Mouse (Mus musculus): Measurements from ENCODE around the gene Ints11. TPM values are rescaled to one million over a fixed set of nuclear protein-coding genes. Genes with fewer than 3 reads are reported as not detected.

Ints11 gene
- polyA plus RNA-seq, 1 experiment = 41.1 TPM

DNA sequence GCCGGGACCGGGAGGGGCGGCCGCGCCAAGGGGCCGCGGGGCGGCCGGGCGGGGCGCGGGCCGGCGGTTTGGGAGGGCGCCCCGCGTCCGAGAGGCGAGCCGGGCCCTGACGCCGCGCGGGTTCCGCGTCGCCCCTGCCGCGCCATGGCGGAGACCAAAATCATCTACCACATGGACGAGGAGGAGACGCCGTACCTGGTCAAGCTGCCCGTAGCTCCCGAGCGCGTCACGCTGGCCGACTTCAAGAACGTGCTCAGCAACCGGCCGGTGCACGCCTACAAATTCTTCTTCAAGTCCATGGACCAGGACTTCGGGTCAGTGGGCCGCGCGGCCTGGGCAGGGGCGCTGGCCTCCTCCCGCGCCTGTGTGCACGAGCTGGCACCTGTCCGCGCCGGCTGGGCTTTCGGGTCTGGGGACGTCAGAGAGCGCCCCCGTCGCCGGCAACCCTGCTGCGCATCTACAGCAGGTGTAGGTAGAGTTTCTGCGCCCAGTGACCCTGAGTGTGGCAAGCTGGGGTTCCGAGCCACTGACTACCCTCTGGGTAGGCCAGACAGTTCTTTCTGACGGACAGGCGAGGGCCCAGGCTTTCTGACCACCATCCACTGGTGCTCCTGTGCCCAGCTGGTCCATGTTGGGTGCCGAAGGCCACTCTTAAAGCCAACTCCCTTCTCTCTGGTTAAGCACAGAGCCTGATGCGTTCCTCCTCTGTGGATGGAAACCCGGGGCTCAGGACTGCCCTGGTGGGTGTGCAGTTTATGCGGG lies 21.6 kb upstream of the Ints11 start:
- no peak for DNase-seq (ENCODE audit: extremely low spot score in 1 of 2, low spot score in 1 of 2)

DNA sequence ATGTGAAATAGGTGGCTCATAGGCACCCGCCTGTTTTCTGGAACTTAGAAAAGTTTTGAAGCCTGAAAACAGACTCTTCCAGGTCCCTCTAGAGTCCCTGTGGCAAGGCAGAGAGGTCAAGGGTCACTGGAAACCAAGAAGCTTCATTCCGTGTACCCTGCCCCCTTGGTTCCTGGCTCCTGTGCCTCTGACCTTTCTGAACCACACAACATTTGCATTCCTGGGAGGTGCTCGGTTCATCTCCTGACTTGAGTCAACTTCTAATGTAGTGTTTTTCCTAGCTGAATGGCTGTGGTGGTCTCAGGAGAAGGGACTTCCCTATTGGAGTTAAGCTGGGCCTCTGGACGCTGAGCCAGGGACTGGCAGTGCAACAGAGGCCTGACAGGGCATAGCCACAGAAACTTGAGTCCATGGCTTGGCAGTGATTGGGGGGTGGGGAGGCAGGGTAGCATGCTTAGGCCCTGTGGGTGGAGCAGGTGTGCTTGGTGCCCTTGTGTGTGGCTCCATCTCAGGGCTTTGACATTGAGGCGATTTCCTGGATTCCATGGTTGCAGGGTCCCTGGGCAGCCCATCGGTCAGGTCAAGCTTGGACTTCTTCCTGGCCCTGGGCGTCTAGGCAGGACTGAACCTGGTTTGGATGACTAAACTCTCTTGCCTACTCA lies 20.8 kb upstream of the Ints11 start:
- no peak for DNase-seq (ENCODE audit: extremely low spot score in 1 of 2, low spot score in 1 of 2)

- DNase-seq (ENCODE audit: extremely low spot score in 1 of 2, low spot score in 1 of 2) = no peak
Observed at GRCm38 (mm10) chr4:155849391-155849790, 20.0 kb upstream of the Ints11 start.

DNA sequence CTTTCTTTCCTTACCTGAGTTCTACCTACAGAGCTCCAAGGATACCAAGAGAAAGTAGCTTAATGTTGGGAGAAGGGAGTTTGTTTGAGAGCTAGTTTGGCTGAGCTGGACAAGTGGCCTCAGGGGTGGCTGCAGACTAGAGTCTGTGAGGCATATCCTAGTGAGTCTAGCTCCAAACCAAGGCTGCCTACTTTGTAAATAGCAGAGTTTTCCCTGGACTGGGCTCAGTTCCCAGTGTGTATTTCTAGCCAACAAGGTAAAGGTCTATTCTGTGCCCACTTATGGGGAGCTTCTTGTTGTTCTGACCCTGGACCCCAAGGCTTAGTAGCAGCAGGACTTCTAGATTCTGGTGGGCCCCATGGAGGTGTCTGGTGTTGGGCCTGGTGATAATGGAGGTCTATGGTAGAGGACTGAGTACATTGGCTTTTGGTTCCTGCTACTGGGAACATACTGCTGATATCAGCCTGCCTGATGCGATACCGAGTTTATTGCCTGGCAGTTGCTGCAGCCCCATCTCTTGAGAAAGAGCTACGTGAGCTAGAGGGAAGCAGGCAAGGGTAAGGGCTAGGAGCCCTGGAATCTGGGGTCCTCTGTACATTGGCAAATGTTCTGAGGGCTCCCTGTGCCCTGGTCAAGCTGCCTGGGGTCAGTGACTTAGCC lies 19.4 kb upstream of the Ints11 start:
- DNase-seq (ENCODE audit: extremely low spot score in 1 of 2, low spot score in 1 of 2) = no peak

DNA sequence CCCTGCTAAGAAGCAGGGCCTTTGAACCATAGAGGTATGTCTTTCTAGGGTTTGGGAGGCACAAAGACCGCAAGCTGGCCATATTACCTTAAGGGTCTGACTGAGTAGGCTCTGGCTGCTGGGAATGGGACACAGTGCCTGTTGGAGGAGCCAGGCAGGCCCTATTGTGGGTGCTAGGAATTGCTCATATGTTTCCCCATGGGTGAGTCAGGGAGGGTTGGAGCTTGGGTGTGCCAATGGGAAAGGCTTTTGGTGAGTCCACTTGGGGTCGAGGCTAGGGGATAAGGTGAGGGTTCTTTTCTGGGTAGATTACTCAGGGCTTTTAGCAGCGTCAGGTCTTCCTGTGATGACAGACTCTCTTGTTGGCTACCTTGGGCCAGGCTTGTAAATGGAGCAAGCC lies 18.0 kb upstream of the Ints11 start:
- DNase-seq (ENCODE audit: extremely low spot score in 1 of 2, low spot score in 1 of 2) = no peak

DNA sequence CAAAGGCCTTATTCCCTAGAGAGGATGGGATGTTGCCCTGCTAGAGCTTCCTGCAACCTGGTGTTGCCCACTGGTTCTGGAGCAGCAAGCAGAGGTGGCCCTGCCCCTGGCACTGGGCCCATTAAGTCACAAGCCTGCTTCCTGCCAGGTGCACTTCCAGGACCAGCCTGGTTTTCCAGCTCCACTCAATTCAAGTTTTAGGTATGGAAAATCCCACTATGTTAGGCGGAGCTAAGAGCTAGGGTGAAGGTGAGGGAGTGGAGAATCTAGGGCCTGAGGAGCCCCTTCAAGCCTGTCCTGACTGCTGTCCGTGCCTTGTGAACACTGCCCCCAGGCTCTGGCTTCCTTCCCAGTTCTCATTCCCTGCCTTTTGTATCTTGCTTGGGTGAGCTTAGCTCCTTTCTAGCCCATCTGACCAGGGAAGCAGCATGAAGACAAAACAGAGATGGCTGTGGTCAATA lies 17.4 kb upstream of the Ints11 start:
- no peak for DNase-seq (ENCODE audit: extremely low spot score in 1 of 2, low spot score in 1 of 2)

DNA sequence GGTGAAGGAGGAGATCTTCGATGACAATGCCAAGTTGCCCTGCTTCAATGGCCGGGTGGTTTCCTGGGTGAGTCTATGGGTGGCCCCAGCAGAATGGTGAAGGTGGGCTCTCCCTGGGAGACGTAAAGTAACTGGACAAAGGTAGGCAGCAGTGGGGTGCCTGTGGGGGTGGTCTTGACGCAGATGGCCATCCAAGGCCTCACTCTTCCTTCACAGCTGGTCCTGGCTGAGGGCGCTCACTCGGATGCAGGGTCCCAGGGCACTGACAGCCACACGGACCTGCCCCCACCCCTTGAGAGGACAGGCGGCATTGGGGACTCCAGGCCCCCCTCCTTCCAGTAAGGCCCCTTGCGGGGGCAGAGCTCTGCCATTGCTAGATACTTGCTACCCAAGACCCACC lies 15.9 kb upstream of the Ints11 start:
- DNase-seq (ENCODE audit: extremely low spot score in 1 of 2, low spot score in 1 of 2) = no peak

DNA sequence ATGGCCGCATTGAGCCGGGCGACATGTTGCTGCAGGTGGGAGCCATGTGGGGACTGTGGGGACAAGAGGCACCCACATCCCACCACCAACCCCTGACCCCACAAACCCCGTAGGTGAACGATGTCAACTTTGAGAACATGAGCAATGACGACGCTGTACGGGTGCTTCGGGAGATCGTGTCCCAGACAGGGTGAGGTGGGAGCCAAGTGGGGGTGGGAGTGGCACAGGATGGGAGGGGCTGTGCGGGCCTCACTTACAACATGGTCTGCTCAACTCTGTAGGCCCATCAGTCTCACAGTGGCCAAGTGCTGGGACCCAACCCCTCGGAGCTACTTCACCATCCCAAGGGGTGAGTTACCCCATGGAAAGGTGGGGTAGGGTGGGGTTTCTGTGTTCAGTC lies 14.4 kb upstream of the Ints11 start:
- no peak for DNase-seq (ENCODE audit: extremely low spot score in 1 of 2, low spot score in 1 of 2)

- no peak for DNase-seq (ENCODE audit: extremely low spot score in 1 of 2, low spot score in 1 of 2)
Observed at GRCm38 (mm10) chr4:155856071-155856470, 13.3 kb upstream of the Ints11 start.

- DNase-seq (ENCODE audit: extremely low spot score in 1 of 2, low spot score in 1 of 2) = no peak
Observed at GRCm38 (mm10) chr4:155856881-155857280, 12.5 kb upstream of the Ints11 start.

- DNase-seq (ENCODE audit: extremely low spot score in 1 of 2, low spot score in 1 of 2) = no peak
Observed at GRCm38 (mm10) chr4:155859318-155859717, 10.0 kb upstream of the Ints11 start.

GRCm38 (mm10) chr4:155861787-155862186 lies 7.6 kb upstream of the Ints11 start:
- no peak for DNase-seq (ENCODE audit: extremely low spot score in 1 of 2, low spot score in 1 of 2)

DNA sequence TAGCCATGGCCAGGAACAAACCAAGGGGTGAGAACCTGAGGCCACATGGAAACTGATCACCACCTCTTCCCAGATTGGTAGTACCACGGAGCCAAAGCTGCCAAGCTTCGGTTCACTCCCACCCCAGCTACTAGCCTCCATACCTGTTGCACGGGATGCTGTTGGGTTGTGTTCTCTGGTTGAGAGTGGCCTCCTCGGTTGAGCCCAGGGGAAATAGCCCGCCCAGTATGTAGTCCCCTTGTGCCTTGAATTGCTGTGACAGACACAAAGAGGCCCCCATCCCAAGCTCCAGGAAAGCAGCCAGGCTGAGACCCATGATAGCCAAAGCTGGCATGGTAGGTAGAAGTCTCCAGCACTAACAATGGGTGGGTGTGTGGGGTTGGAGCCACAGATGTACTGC lies 6.3 kb upstream of the Ints11 start, which contains the start of gene Tas1r3:
Gene Tas1r3, minus strand, starts transcription at position 362 of the 400 bp plus-strand sequence.
- DNase-seq (ENCODE audit: extremely low spot score in 1 of 2, low spot score in 1 of 2) = no peak

- DNase-seq (ENCODE audit: extremely low spot score in 1 of 2, low spot score in 1 of 2) = no peak
Observed at GRCm38 (mm10) chr4:155868614-155869298, 590 bp upstream of the Ints11 start.

DNA sequence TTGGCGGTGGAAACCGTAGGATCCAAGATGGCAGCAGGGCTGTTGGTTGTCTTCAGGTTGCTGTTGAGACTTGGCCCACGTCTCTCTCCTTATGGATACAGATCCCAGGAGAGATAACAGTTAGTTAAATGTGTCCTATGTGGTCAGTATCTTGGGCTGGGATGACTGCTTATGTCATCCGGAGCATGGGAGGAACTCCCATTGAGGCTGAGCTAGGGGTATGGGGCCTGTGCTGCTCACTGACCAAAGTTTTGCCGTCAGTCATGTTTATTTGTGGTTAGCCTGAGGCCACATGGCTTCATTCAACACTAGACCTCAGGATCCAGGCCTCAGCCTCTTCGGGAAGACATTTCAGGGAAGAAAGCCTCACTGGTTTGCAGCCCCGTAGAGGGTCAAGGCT lies 2.1 kb downstream of the Ints11 start:
- no peak for DNase-seq (ENCODE audit: extremely low spot score in 1 of 2, low spot score in 1 of 2)

- DNase-seq (ENCODE audit: extremely low spot score in 1 of 2, low spot score in 1 of 2) = no peak
Observed at GRCm38 (mm10) chr4:155883587-155883986, 14.2 kb downstream of the Ints11 start.

DNA sequence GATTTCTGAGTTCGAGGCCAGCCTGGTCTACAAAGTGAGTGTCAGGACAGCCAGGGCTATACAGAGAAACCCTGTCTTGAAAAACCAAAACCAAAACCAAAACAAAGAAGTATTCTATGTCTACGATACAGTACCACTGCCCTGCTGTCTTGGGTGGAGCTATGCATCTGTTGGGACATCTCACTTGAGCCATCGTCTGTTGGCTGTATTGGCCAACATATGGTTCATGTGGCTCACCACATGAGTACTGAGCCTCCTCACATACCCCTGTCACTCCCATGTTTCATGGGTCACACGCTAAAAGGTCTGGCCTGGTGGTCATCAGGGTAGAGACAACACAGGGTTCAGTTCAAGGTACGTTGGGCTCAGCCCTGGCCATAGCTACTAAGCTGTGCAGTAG lies 17.0 kb downstream of the Ints11 start:
- no peak for DNase-seq (ENCODE audit: extremely low spot score in 1 of 2, low spot score in 1 of 2)

DNA sequence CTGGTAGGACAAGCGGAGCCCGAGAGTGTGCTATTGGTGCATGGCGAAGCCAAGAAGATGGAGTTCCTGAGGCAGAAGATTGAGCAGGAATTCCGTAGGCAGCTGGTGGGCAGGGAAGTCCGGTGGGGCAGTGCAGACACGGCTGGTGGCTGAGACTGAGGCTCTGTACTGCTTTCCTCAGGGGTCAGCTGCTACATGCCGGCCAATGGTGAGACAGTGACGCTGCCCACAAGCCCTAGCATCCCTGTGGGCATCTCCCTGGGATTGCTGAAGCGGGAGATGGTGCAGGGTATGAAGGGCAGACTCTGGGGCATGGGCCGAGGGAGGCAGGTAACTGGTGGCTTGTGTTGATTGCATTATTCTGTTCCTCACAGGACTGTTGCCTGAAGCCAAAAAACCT lies 18.3 kb downstream of the Ints11 start:
- DNase-seq (ENCODE audit: extremely low spot score in 1 of 2, low spot score in 1 of 2) = no peak

DNA sequence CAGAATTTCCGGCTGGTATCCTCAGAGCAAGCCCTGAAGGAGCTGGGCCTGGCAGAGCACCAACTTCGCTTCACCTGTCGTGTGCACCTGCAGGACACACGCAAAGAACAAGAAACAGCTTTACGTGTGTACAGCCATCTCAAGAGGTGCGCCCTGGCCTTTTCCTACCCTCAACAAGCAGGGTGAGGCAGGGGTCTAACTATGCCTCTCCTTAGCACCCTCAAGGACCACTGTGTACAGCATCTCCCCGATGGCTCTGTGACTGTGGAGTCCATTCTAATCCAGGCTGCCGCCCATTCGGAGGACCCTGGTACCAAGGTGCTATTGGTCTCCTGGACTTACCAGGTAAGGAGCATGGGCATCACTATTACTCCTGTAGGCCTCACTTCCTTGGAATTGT lies 18.8 kb downstream of the Ints11 start:
- no peak for DNase-seq (ENCODE audit: extremely low spot score in 1 of 2, low spot score in 1 of 2)

- no peak for DNase-seq (ENCODE audit: extremely low spot score in 1 of 2, low spot score in 1 of 2)
Observed at GRCm38 (mm10) chr4:155889316-155889715, 20.0 kb downstream of the Ints11 start.

- no peak for DNase-seq (ENCODE audit: extremely low spot score in 1 of 2, low spot score in 1 of 2)
Observed at GRCm38 (mm10) chr4:155891011-155891471, 21.7 kb downstream of the Ints11 start.

Measured in frontal cortex, adult 2 months (tissue).